Mouse (Mus musculus) hematopoietic stem cell, adult 5-6 weeks (primary cell): ENCODE results near the gene Ier5. TPM values are rescaled to one million over a fixed set of nuclear protein-coding genes. Genes with fewer than 3 reads are reported as not detected.

Experiments used
- ATAC-seq, 2 experiments: fragments of 125-278 bp in 1 of 2; replicated peaks in 1 of 2; 2 replicates each; pipeline ENCODE4 v1.8.0; 2016 to 2017; ENCODE audit warnings: inconsistent platforms in 2 of 2, mild to moderate bottlenecking in 2 of 2, moderate number of reproducible peaks in 2 of 2, low read depth in 1 of 2, moderate TSS enrichment in 1 of 2; ENCODE audit not compliant: low FRiP score in 2 of 2, poor library complexity in 2 of 2, severe bottlenecking in 2 of 2, insufficient read depth in 1 of 2, low TSS enrichment in 1 of 2
- total RNA-seq: library from RNA; stranded (forward); fragments of 172-1452, 232-1000 nt; gene quantifications from 2 replicates; pipeline ENCODE4 v1.2.3, GENCODE M21; 2017

The Ier5 gene
- total RNA-seq, result 26.1 and 30.0 TPM in 2 replicates

DNA sequence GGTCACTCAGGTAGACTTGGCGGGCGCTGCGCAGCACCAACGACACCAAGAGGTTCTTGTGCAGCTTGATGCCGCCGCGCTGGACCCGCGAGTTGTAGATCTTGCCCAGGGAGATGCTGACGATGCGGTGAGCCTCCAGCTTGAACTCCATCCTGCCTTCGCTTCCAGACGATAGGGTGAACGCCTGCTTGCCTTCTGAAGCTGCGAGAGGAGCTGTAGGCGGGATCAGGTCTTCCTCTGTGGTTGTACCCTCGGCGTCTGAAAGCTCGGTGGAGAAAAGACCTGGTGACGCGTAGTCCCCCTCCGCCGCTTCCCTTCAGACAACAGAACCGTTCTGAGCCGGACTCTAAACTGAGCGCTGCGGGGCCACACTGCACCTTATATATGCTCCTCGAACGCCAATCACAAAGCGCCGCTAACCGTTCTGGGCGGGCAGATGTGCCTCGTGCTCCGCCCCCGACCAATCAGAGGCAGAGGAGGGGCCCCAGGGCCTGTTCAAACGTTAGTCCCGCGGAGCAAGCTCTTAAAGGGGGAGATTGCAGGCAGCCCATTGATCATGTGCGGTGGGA lies at the start of gene Ier5:
Gene Ier5 (minus strand): TSS at position 357 of the 569 bp plus-strand sequence.
- peak; percentile 89 to 93 for ATAC-seq

- no peak for ATAC-seq
Measured at GRCm38 (mm10) chr1:155147228-155147627, 47.8 kb upstream of the Ier5 start.

DNA sequence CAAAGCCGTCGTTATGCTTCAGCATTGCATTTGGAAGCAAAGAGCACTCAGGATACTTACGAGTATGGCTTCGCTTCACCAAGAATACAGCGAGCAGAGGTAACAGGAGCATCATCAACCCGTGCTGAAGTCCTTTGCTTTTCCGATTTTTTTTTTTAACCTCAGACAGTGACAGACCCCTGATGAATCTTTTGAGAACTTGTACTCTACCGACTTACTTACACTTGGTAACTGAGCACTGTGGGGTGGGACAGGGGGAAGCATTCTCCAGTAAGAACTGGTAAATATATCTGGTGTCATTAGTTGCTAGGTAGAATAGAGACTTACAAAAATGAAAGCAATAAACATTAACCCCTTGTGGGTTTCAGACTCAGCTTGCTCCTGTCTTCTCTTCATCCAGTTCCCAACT lies 47.1 kb upstream of the Ier5 start, which contains the start of gene Mr1:
Gene Mr1 (minus strand): TSS at position 243 of the 409 bp plus-strand sequence.
- ATAC-seq, result peak; percentile 85 to 88

- peak; percentile 79 to 84 for ATAC-seq
Measured at GRCm38 (mm10) chr1:155145620-155146019, 46.2 kb upstream of the Ier5 start.

- ATAC-seq, result peak; percentile 85 to 91
Measured at GRCm38 (mm10) chr1:155140076-155140475, 40.6 kb upstream of the Ier5 start.

GRCm38 (mm10) chr1:155138795-155139194 lies 39.4 kb upstream of the Ier5 start:
- no peak for ATAC-seq

DNA sequence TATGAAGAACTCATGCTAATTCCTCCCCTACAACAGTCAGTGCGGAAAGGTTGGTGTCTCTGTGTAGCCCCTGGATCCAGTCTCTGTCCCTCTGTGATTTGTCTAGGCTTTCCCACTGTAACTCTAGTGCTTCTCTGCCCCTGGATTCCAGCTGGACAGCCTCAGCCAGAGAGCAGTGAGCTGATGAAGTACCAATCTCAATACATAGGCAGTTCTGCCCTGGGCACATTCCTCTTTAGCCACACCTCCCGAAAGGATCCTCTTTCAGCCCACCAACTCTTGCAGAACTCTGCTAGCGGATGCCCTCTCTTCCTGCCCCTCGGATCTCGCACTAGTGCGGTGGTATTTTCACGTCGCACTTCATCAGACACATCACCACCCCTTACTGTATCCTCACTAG lies 35.4 kb upstream of the Ier5 start:
- ATAC-seq, result no peak

DNA sequence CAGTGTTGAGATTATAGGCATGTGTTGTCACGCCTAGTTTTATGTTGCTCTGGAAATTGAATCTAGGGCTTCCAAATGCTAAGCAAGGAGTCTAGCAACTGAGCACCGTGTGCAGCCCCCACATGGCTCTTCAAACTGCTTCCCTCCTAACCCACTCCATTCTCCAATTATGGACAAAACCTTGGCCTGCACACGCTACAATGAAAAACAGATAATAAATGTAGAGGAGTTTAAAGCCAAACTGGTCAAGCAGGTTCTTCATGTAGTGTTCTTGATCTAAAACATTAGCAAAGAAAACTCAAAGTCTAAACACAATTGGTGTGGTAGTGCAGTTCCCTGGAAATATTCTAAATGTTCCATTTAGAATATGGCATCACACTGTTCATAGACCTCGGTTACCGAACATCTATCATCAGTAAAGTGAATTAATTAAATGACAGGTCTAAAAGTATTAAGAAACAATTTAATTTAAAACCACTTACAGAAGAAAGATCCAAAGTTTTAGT lies 28.0 kb upstream of the Ier5 start:
- ATAC-seq, result no peak

GRCm38 (mm10) chr1:155126716-155127115 lies 27.3 kb upstream of the Ier5 start:
- ATAC-seq, result no peak

DNA sequence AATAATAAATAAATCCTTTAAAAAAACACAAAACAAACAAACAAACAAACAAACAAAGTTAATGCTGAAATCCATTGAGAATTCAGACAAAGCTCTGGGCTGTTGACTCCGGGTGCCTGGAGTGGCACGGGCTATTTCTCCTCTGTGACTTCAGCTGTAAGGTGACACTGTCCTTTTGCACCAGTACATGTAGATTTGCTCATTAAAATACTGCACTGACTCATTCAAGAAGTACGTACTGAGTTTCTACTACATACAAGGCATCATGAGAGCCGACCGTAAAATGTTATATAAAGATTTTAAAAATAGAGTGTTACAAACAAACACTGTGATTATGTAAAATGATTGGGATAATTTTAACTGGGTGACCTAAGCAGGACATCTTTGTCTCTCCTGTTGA lies 25.0 kb upstream of the Ier5 start:
- no peak for ATAC-seq

DNA sequence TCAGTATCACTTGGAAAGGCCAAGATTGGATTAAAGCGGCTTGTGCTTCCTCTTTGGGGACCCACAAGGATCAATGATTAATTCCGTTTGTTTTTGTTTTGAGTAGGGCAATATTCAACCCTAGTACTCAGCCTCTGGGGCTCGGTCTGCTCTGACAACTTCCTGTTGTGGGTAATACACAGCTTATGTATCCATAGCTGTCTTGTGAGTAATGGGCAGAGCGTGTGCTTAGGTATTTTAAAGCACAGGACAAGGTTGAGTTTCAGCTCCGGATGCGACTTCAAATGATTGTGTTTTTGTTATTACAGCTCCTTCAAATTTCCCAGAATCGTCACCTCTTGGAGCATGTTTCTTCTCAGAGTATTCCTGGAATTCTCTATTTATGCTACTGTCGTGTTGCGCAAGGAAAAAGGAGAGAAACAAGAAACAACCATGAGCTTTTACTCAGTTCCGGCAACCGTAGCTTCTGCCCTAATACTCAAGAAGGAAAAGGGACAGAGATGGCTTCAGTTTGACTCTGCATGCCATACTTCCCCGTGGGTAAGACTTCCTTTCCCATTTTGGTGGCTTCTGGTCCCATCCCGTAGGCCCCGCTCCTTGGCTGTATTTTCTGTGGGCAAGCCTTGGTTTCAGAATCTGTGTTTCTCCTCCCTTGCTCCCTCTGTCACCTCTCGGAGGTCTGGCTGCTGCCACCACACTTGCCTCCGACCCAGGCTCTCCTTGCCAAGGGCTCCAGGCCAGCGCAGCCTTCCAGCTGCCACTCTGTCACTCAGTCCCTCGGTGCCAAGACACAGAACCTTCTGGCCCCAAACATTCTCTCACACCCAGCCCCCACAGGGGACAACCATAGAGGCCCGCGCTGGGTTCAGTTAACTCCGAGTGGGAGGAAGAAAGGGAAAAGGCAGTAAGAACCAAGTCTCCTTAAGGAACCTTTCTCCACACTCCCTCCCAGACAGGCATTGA lies 22.8 kb upstream of the Ier5 start:
- ATAC-seq, result no peak

DNA sequence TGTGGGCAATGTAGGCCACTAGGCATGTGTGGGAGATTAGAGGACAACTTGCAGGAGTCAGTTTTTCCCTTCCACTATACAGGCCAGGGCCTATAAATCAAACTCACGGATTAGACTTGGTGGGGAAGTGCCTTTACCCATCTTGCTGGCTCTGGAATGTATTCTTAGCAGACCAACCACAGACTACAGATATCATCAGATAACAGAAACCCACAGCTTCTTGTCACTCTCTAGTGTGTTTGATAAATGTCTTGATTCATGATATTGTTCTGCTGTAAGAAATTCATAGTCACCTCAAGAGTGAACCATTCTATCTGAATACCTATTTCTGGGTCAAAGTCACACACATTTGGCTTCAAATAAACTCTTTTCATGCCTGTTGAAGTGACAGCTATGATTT lies 20.3 kb upstream of the Ier5 start:
- ATAC-seq, result no peak; a peak in 1 of 4 replicates

DNA sequence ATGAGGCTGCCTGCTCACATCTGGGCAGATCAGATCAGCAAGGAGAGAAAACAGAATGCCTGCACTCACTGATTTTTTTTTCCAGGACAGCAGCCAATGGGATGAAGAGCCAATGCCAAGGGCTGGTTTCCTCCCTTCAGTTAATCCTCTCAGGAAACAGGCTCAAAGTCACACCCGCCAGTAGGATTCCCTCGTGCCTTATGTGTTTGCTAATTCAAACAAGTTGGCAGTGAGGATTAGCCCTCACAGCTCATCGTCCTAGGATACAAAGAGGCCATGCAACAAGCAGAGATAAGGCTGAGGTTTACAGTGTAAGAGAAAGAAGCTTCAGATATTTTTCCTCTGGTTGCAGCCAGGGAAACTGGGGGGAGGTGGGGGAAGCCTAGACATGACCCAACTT lies 14.5 kb upstream of the Ier5 start:
- ATAC-seq, result no peak

DNA sequence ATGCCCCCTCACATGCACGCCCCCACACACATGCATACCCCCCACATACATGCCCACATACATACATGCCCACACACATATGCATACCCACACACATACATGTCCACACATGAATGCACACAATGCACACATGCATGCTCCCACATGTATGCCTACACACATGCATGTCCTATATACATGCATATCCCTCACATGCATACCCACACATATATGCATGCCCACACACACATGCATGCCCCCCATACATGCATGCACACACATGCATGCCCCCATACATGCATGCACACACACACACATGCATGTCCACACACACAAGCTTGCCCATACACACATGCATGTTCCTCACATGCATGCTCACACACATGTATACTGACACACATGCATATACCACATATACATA lies 13.4 kb upstream of the Ier5 start:
- no peak for ATAC-seq

DNA sequence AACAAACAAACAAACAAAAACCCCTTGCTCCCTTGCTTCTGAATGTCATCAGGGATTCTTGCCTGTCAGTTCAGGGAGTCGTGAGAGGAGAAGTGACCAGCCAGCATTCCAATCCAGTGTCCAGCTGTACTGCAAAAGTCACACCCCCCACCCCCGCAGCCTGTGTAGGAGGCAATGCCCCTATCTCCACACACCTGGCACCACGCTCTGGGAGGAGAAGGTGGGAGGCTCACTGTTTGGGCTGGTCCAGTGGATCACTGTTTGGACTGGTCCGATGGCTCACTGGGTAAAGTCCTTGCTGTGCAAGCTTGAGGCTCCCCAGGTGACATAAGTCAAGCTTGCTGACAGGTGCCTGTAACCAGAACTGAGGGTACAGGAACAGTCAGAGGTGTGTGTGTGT lies 12.7 kb upstream of the Ier5 start:
- no peak for ATAC-seq

- ATAC-seq, result no peak
Measured at GRCm38 (mm10) chr1:155111491-155111890, 12.1 kb upstream of the Ier5 start.

GRCm38 (mm10) chr1:155109387-155110350 lies 10.2 kb upstream of the Ier5 start:
- no peak for ATAC-seq
